Comparison of ENCODE assay signal across 17 mouse cellular contexts in genomic region chr11:43841596-43841995, GRCm38 (mm10). TPM values are rescaled to one million over a fixed set of nuclear protein-coding genes. Genes with fewer than 3 reads are reported as not detected.
A peak's percentile ranks its signal among the peaks of the same experiment; 100 is the strongest.
DNase-seq lines count a peak whose midpoint lies in the region.
"Had no signal": no experiment of that assay in that cellular context is flagged by ENCODE, and none has a peak within 500 bp of the region (broad histone marks: within the 10 kb centered on the region; RNA-seq: fewer than 3 reads in every experiment).

No protein-coding gene starts in this region.

- peak; percentile 28 to 65 for DNase-seq in adrenal gland, adult (ENCODE audit: inconsistent age in 2 of 2, low spot score in 1 of 2)
- DNase-seq in adrenal gland, postnatal 25 days: no peak
- DNase-seq in adrenal gland, postnatal 10 days: peak; percentile 20
- DNase-seq in adrenal gland, adult 8-10 months: no peak
- peak; percentile 56 for DNase-seq in heart, adult 11 months
- DNase-seq in heart, adult 8-10 months (ENCODE audit: low spot score): no peak
- DNase-seq in adrenal gland, postnatal 36 days: peak; percentile 11 to 13
- DNase-seq: B cell, adult 2 months; cerebellum, adult 11 months; cerebellum, adult 18-20 months; cerebellum, adult 8-10 months; cerebellum, adult 9-11 months; cerebellum, postnatal 14 days; cerebellum, postnatal 36 days; embryo, embryonic 11 days had no signal

RNA-seq across cellular contexts. Expression of gene Adra1b, which starts 59.4 kb away (rescaled TPM):
- total RNA-seq in adrenal gland, postnatal 25 days (2021): 1.2 TPM in 2 replicates
- 1 to 10 TPM; 3.7 to 7.3 TPM for total RNA-seq in adrenal gland, postnatal 10 days (2021)
- total RNA-seq in adrenal gland, adult 8-10 months (2022): 1 to 10 TPM; 3.7 to 6.2 (median 5.6) TPM
- 10 to 100 TPM; 37.6 to 48.8 (median 44.3) TPM for total RNA-seq in heart, adult 8-10 months (2022)
- 1 to 10 TPM; 2.7 to 2.9 TPM for total RNA-seq in adrenal gland, postnatal 36 days (2021)
- total RNA-seq: CH12.LX; common myeloid progenitor, adult 5-6 weeks had no signal

Comparison
In these comparisons a context has a peak if more than half of its experiments do, and no peak if none do; other contexts are left out.
1. DNase-seq: peak in adrenal gland, adult (2 of 2), adrenal gland, postnatal 10 days (single experiment), heart, adult 11 months (single experiment) and adrenal gland, postnatal 36 days (2 of 2); none in adrenal gland, postnatal 25 days (single experiment), adrenal gland, adult 8-10 months (single experiment) and heart, adult 8-10 months (single experiment).
2. RNA of gene Adra1b, which starts 59.4 kb away (total RNA-seq): 37.6 to 48.8 TPM in heart, adult 8-10 months; 3.7 to 7.3 TPM in adrenal gland, postnatal 10 days, 3.7 to 6.2 TPM in adrenal gland, adult 8-10 months, 2.7 to 2.9 TPM in adrenal gland, postnatal 36 days and 1.2 TPM in adrenal gland, postnatal 25 days; every median in the first group is over 4 times any median in the second.